Mouse (Mus musculus) ES-Bruce4 (cell line): ENCODE measurements around the gene Slc31a1. TPM values are rescaled to one million over a fixed set of nuclear protein-coding genes. Genes with fewer than 3 reads are reported as not detected.

Source experiments
- H3K27ac ChIP-seq: 2 replicates; pipeline ENCODE4 v1.5.1; 2012; ENCODE audit warnings: low read length, inconsistent platforms; ENCODE audit not compliant: insufficient read depth
- H3K27me3 ChIP-seq: 2 replicates; pipeline ENCODE4 v1.6.1; 2012; ENCODE audit warnings: mild to moderate bottlenecking, low read length, inconsistent platforms; ENCODE audit not compliant: control insufficient read depth, poor library complexity, insufficient read depth, severe bottlenecking
- H3K36me3 ChIP-seq: 2 replicates; pipeline ENCODE4 v1.6.1; 2012; ENCODE audit warnings: inconsistent platforms, mild to moderate bottlenecking, low read length, moderate library complexity; ENCODE audit not compliant: control insufficient read depth, poor library complexity, insufficient read depth, severe bottlenecking
- H3K4me1 ChIP-seq: one replicate; pipeline ENCODE4 v1.8.1; 2011; ENCODE audit warnings: low read length; ENCODE audit not compliant: control insufficient read depth, insufficient read depth
- H3K4me3 ChIP-seq: 2 replicates; pipeline ENCODE4 v1.5.1; 2011; ENCODE audit warnings: low read depth, mild to moderate bottlenecking, low read length
- H3K9ac ChIP-seq: 2 replicates; pipeline ENCODE4 v1.6.1; 2012; ENCODE audit warnings: low read depth, mild to moderate bottlenecking, inconsistent platforms; ENCODE audit not compliant: poor library complexity, severe bottlenecking
- H3K9me3 ChIP-seq: replicated peaks from 2 replicates; pipeline ENCODE4 v1.6.1; 2012; ENCODE audit warnings: mild to moderate bottlenecking, low read length, inconsistent platforms; ENCODE audit not compliant: control insufficient read depth, poor library complexity, insufficient read depth, severe bottlenecking
- CTCF ChIP-seq: IDR thresholded peaks from one replicate; pipeline ENCODE4 v1.8.1; 2011; ENCODE audit warnings: low read depth, low read length
- EP300 ChIP-seq: IDR thresholded peaks from 2 replicates; pipeline ENCODE4 v1.6.1; 2011; ENCODE audit warnings: low read depth, low read length; ENCODE audit not compliant: insufficient read depth
- POLR2A ChIP-seq: IDR thresholded peaks from one replicate; pipeline ENCODE4 v1.8.1; 2011; ENCODE audit warnings: low read length; ENCODE audit not compliant: insufficient read depth
- polyA plus RNA-seq: library from polyadenylated mRNA; stranded (reverse); fragments of >200 nt; gene quantifications from 2 replicates; pipeline ENCODE4 v1.2.4, GENCODE M21; 2011; ENCODE audit warnings: low read depth; ENCODE audit not compliant: missing spikeins, insufficient read depth, insufficient read length

Slc31a1 gene
- polyA plus RNA-seq, 1 experiment, result 56.8 TPM

GRCm38 (mm10) chr4:62376123-62376522 is 15.6 kb downstream of the Slc31a1 start:
- Histone ChIP-seq H3K9ac (no peak overlapping the region), H3K36me3 (no peaks in the 10 kb centered on the region), H3K4me1 (no peaks in the 10 kb centered on the region), H3K9me3 (peaks cover 3% of the 10 kb centered on the region; the same call in 1 of the 2 replicates), H3K27ac (no peak overlapping the region), H3K27me3 (no peaks in the 10 kb centered on the region), H3K4me3 (no peak overlapping the region)
- TF ChIP-seq POLR2A, result no peak

- Histone ChIP-seq H3K4me1 (no peaks in the 10 kb centered on the region), H3K9me3 (peaks cover 3% of the 10 kb centered on the region; the same call in 1 of the 2 replicates), H3K9ac (no peak overlapping the region), H3K27ac (no peak overlapping the region), H3K27me3 (no peaks in the 10 kb centered on the region), H3K36me3 (no peaks in the 10 kb centered on the region), H3K4me3 (no peak overlapping the region)
- TF ChIP-seq CTCF (no peak), EP300 (no peak), POLR2A (no peak)
Measured at GRCm38 (mm10) chr4:62379724-62380381, 19.3 kb downstream of the Slc31a1 start.

GRCm38 (mm10) chr4:62383207-62383606 is 22.7 kb downstream of the Slc31a1 start:
- Histone ChIP-seq H3K4me1 (no peaks in the 10 kb centered on the region), H3K4me3 (no peak overlapping the region), H3K27ac (no peak overlapping the region), H3K9me3 (no peaks in the 10 kb centered on the region), H3K36me3 (peaks cover 6% of the 10 kb centered on the region; the same call in 1 of the 2 replicates), H3K27me3 (no peaks in the 10 kb centered on the region), H3K9ac (no peak overlapping the region)
- TF ChIP-seq POLR2A, result no peak

- H3K4me3 ChIP-seq, result no peak overlapping the region
- H3K9me3 ChIP-seq, result no peaks in the 10 kb centered on the region
- H3K36me3 ChIP-seq, result peaks cover 6% of the 10 kb centered on the region; the same call in 1 of the 2 replicates
- H3K4me1 ChIP-seq, result no peaks in the 10 kb centered on the region
- no peak overlapping the region for H3K27ac ChIP-seq
- no peak overlapping the region for H3K9ac ChIP-seq
- H3K27me3 ChIP-seq, result no peaks in the 10 kb centered on the region
- TF ChIP-seq EP300, result no peak
- TF ChIP-seq CTCF, result no peak
- no peak for TF ChIP-seq POLR2A
Measured at GRCm38 (mm10) chr4:62383752-62384151, 23.2 kb downstream of the Slc31a1 start.

GRCm38 (mm10) chr4:62384159-62384558 is 23.6 kb downstream of the Slc31a1 start:
- no peak overlapping the region for H3K27ac ChIP-seq
- no peak overlapping the region for H3K4me3 ChIP-seq
- peaks cover 6% of the 10 kb centered on the region; the same call in 1 of the 2 replicates for H3K36me3 ChIP-seq
- no peak overlapping the region for H3K9ac ChIP-seq
- no peak for TF ChIP-seq EP300
- no peak for TF ChIP-seq CTCF
- no peak for TF ChIP-seq POLR2A
- no peaks in the 10 kb centered on the region for H3K9me3 ChIP-seq
- no peaks in the 10 kb centered on the region for H3K27me3 ChIP-seq
- no peaks in the 10 kb centered on the region for H3K4me1 ChIP-seq

GRCm38 (mm10) chr4:62385439-62385838 is 24.9 kb downstream of the Slc31a1 start:
- Histone ChIP-seq H3K9me3 (no peaks in the 10 kb centered on the region), H3K9ac (no peak overlapping the region), H3K4me3 (no peak overlapping the region), H3K27ac (no peak overlapping the region), H3K36me3 (peaks cover 10% of the 10 kb centered on the region; the same call in 1 of the 2 replicates), H3K4me1 (no peaks in the 10 kb centered on the region), H3K27me3 (no peaks in the 10 kb centered on the region)
- TF ChIP-seq CTCF (no peak), POLR2A (no peak), EP300 (no peak)
